Mouse (Mus musculus) B cell, adult 62 days (primary cell): ENCODE data around the gene Gm28041. TPM values are rescaled to one million over a fixed set of nuclear protein-coding genes. Genes with fewer than 3 reads are reported as not detected.

Experiments
- total RNA-seq: library from RNA; stranded (reverse); gene quantifications from 4 replicates; pipeline ENCODE4 v1.2.4, GENCODE M21; 2023

The Gm28041 gene
- total RNA-seq, result 2.4 to 6.8 TPM (median 3.1 TPM) in 4 replicates

DNA sequence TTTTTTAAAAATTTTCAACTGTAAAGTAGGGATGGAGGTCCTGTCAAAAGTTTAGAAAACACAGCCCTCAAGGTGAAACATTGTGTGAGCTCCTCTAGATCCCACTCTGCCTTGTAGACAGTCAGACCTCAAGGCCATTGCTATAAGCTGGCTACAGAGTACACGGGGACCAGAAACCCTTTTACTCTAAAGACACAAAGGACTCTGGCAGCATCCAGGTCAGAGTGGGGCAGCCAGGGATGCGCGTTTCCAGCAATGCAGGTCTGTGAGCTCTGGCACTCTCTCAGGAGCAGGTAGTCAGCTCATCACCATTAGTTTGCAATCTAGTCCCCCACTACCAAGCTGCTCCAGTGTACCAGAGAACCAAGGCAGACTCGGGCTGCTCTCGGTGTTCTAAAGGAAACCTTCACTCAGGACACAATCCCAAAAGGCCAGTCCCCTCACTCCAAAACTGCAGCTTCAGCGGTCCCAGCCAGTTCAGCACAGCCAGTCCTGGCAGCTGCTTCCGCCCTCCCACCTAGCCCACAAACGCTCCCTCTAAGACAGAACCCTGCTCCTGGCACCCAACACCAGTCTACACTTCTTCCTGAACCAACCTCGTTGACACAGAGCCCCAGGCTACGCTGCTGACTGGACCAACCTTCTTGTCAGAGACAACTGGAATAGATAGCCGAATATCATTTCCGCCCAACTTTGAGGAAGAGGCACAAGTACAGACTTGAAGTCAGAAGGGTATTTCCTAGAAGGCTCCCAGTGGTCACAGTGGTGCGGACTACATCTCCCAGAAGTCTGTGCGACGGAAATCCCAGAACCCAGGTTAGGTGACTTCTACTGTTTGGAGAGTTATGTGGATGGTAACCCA, at the start of gene Gm28041, which contains the start of gene Zfp456:
TSS of gene Gm28041 (minus strand) at position 684 of the 862 bp plus-strand sequence.
TSS of gene Zfp456 (minus strand) at position 761 of the 862 bp plus-strand sequence.

GRCm38 (mm10) chr13:67421207-67421857, 45.8 kb upstream of the Gm28041 start, which contains the start of gene Zfp459:
TSS of gene Zfp459 (minus strand) at chr13:67421418.

DNA sequence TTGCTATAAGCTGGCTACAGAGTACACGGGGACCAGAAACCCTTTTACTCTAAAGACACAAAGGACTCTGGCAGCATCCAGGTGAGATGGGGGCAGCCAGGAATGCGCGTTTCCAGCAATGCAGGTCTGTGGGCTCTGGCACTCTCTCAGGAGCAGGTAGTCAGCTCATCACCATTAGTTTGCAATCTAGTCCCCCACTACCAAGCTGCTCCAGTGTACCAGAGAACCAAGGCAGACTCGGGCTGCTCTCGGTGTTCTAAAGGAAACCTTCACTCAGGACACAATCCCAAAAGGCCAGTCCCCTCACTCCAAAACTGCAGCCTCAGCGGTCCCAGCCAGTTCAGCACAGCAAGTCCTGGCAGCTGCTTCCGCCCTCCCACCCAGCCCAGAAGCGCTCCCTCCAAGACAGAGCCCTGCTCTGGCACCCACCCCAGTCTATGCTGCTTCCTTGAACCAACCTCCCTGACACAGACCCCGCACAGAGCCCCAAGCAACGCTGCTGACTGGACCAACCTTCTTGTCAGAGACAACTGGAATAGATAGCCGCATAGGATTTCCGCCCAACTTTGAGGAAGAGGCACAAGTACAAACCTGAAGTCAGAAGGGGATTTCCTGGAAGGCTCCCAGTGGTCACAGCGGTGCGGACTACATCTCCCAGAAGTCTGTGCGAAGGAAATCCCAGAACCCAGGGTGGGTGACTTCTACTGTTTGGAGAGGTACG, 23.8 kb upstream of the Gm28041 start, which contains the start of gene Zfp429:
TSS of gene Zfp429 (minus strand) at position 637 of the 721 bp plus-strand sequence.

DNA sequence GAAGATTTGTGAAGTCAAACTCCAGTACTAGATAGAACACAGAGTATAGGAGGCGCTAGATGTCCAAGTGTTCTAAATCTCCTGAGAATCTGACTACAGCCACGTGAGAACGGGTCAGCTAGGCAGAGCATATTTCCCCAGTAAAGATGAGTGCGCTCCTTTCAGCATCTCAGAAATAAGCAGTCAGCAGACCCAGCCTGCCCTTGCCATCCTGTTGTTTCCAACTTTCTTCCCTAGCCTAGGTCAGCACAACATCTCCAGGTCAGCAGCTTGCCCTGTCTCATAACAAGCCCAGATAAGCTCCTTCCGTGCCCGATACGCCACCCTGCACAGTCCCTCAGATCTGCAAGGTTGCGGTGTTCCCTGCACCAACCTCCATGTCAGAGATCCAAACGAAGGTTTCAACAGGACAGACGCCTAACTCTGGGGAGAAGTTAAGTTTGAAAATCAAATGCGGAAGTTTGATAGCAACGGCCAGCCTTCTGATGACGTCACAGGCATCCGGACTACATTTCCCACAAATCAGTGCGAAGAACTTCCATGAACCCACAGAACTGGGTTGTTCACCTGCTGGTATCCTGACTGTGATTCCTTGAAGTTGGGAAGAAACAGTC, 15.3 kb downstream of the Gm28041 start, which contains the start of the genes Gm28044 and Zfp953:
TSS of gene Gm28044 (minus strand) at position 406 of the 614 bp plus-strand sequence.
TSS of gene Zfp953 (minus strand) at position 475 of the 614 bp plus-strand sequence.

GRCm38 (mm10) chr13:67332019-67332724, 43.4 kb downstream of the Gm28041 start, which contains the start of gene Zfp595:
TSS of gene Zfp595 (minus strand) at chr13:67332570.

DNA sequence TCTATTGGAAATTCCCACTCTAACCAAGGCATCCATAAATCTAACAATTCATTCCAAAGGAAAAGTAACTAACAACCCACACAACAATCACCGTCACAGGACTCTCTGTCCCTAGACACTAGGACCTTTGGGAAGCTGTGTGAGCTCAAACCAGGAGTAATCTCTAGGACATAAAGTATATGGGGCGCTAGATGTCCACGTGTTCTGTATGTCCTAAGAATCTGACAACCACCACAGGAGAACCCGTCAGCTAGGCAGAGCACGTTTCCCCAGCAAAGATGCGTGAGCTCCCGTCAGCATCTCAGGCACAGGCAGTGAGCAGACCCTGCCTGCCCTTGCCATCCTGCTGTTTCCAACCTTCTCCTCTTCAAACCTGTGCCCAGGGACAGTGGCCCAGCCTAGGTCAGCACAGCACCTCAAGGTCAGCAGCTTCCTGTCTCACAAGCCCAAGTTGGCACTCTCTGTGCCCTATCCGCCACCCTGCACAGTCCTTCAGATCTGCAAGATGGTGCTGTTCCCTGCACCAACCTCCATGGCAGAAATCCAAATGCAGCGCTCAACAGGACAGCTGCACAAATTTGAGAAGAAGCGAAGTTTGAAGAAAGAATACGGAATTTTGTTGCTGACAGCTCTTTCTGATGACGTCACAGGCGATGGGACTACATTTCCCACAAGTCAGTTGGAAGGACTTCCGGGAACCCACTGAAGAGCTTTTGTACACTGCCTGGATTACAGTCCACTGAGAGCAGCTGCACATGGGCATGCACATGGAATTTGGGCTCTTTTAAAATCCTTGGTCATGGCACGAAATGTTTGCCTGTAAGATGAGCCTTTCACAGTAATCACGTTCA, 69.5 kb downstream of the Gm28041 start, which contains the start of gene Zfp457:
TSS of gene Zfp457 (minus strand) at position 664 of the 851 bp plus-strand sequence.

Other genes with a start within 250 kb of the Gm28041 start
- gene Rsl1, start 202.6 kb downstream of the Gm28041 start, total RNA-seq, result 9.7 to 13.0 TPM (median 11.4 TPM) in 4 replicates
- gene Zfp455, start 181.2 kb downstream of the Gm28041 start, total RNA-seq, result 1.5 to 2.9 TPM (median 2.1 TPM) in 4 replicates
- gene Zfp458, start 97.3 kb downstream of the Gm28041 start, total RNA-seq, result 2.3 to 4.3 TPM (median 3.1 TPM) in 4 replicates
- gene Zfp457, start 69.2 kb downstream of the Gm28041 start, total RNA-seq, result 1.8 to 2.7 TPM (median 2.5 TPM) in 4 replicates
- 13.3 to 16.5 TPM (median 15.3 TPM) in 4 replicates for gene Zfp595, start 43.2 kb downstream of the Gm28041 start, total RNA-seq
- 3.0 to 4.5 TPM (median 3.2 TPM) in 3 of 4 replicates, not detected in the other for gene Gm28044, start 15.2 kb downstream of the Gm28041 start, total RNA-seq
- 6.7 to 7.9 TPM (median 7.3 TPM) in 4 replicates for gene Zfp953, start 15.1 kb downstream of the Gm28041 start, total RNA-seq
- gene Zfp456, start 77 bp upstream of the Gm28041 start, total RNA-seq, result 8.8 to 11.1 TPM (median 9.2 TPM) in 4 replicates
- 12.8 to 15.9 TPM (median 14.9 TPM) in 4 replicates for gene Zfp429, start 24.1 kb upstream of the Gm28041 start, total RNA-seq
- 1.5 to 5.7 TPM (median 2.1 TPM) in 4 replicates for gene Zfp459, start 45.7 kb upstream of the Gm28041 start, total RNA-seq
- 4.4 to 9.8 TPM (median 6.6 TPM) in 4 replicates for gene Zfp874a, start 75.9 kb upstream of the Gm28041 start, total RNA-seq
- 10.2 to 11.4 TPM (median 11.0 TPM) in 4 replicates for gene Zfp874b, start 108.5 kb upstream of the Gm28041 start, total RNA-seq
- 11.2 to 12.8 TPM (median 12.4 TPM) in 4 replicates for gene Zfp58, start 124.8 kb upstream of the Gm28041 start, total RNA-seq
- gene Gm26965, start 150.4 kb upstream of the Gm28041 start, total RNA-seq, result 1.2 TPM in 1 of 4 replicates, not detected in the others
- 22.5 to 24.2 TPM (median 23.7 TPM) in 4 replicates for gene Zfp87, start 150.4 kb upstream of the Gm28041 start, total RNA-seq
- gene Zfp748, start 178.1 kb upstream of the Gm28041 start, total RNA-seq, result 6.5 to 8.0 TPM (median 6.8 TPM) in 4 replicates
- 14.8 to 18.5 TPM (median 16.9 TPM) in 4 replicates for gene Zfp729b, start 234.0 kb upstream of the Gm28041 start, total RNA-seq